Mouse (Mus musculus) cerebellum, adult 2 months (tissue): ENCODE data around the gene Izumo4. TPM values are rescaled to one million over a fixed set of nuclear protein-coding genes. Genes with fewer than 3 reads are reported as not detected.

Experiments used
- DNase-seq, 2 experiments: peaks; one replicate each; pipeline ENCODE4 v3.0.0; 2021
- H3K27ac ChIP-seq: fragments of 200-500 bp; 2 replicates; pipeline ENCODE4 v1.5.1; 2012; ENCODE audit warnings: low read length, control low read depth, inconsistent platforms; ENCODE audit not compliant: insufficient read depth
- H3K27me3 ChIP-seq: fragments of 200-500 bp; 2 replicates; pipeline ENCODE4 v1.6.1; 2012; ENCODE audit warnings: inconsistent platforms, mild to moderate bottlenecking, low read length, moderate library complexity; ENCODE audit not compliant: control insufficient read depth, insufficient read depth
- H3K4me1 ChIP-seq: fragments of 200-500 bp; 2 replicates; pipeline ENCODE4 v1.6.1; 2011; ENCODE audit warnings: low read length; ENCODE audit not compliant: control insufficient read depth, insufficient read depth
- H3K4me3 ChIP-seq: fragments of 200-500 bp; replicated peaks from 2 replicates; pipeline ENCODE3; 2011; ENCODE audit warnings: mild to moderate bottlenecking, low read depth, low read length, control low read depth; ENCODE audit not compliant: insufficient read depth
- CTCF ChIP-seq: fragments of 200-500 bp; IDR thresholded peaks from 2 replicates; pipeline ENCODE4 v1.5.1; 2011; ENCODE audit warnings: low read depth, mild to moderate bottlenecking, control low read depth, low read length, moderate library complexity, borderline replicate concordance; ENCODE audit not compliant: insufficient read depth
- POLR2A ChIP-seq: fragments of 200-500 bp; IDR thresholded peaks from 2 replicates; pipeline ENCODE4 v1.6.1; 2011; ENCODE audit warnings: low read length, control low read depth, borderline replicate concordance; ENCODE audit not compliant: insufficient read depth
- WGBS: fragments of 180-500 bp; shearing (Covaris S2); methylation state at CpG from one replicate; pipeline ENCODE4 v1.1.7; 2018; 5-methylcytosine and 5-hydroxymethylcytosine counted together
- polyA plus RNA-seq: library from polyadenylated mRNA; depleted of rRNA; stranded (reverse); fragments of >200 nt; gene quantifications from 2 replicates; pipeline ENCODE4 v1.2.3, GENCODE M21; 2012; rRNA removed

Gene Izumo4
- 112 and 117 TPM in 2 replicates for polyA plus RNA-seq

- under 1% methylated on average over 59 of the region's 59 CpGs for WGBS
- Histone ChIP-seq H3K27ac (peak within 1 kb of the TSS; percentile 32), H3K4me3 (peak within 1 kb of the TSS; percentile 68), H3K4me1 (peaks cover 28% of the 10 kb centered on the region), H3K27me3 (no peaks in the 10 kb centered on the region)
- peak; percentile 99 to 100 for DNase-seq
- TF ChIP-seq CTCF (no peak), POLR2A (peak; percentile 58; the same call in 1 of the 2 replicates)
These were observed at the start of gene Izumo4, which contains the start of gene Mob3a for GRCm38 (mm10) chr10:80701721-80702535. Gene Izumo4, plus strand, starts transcription at chr10:80702184. Gene Mob3a, minus strand, starts transcription at chr10:80701977.

- 0 out of 2 replicates have a peak overlapping the region, but pooled peaks have one; percentile 22 for H3K27ac ChIP-seq
- DNase-seq = no peak
- WGBS = 21% methylated on average over 6 of the region's 6 CpGs
These were observed 48.7 kb upstream of the Izumo4 start for GRCm38 (mm10) chr10:80653156-80653720.

GRCm38 (mm10) chr10:80654866-80655265, 47.1 kb upstream of the Izumo4 start:
- H3K27me3 ChIP-seq = no peaks in the 10 kb centered on the region
- DNase-seq = no peak
- whole genome bisulfite sequencing = 8% methylated on average over 6 of the region's 6 CpGs
- H3K4me3 ChIP-seq = peak overlapping the region; percentile 2
- TF ChIP-seq POLR2A (no peak), CTCF (no peak)
- H3K4me1 ChIP-seq = peaks cover 32% of the 10 kb centered on the region
- no peak overlapping the region for H3K27ac ChIP-seq

More at GRCm38 (mm10) chr10:80653156-80653720, 48.7 kb upstream of the Izumo4 start:
- peaks cover 43% of the 10 kb centered on the region for H3K4me1 ChIP-seq
- H3K27me3 ChIP-seq = no peaks in the 10 kb centered on the region
- TF ChIP-seq POLR2A = no peak
- no peak for TF ChIP-seq CTCF
- H3K4me3 ChIP-seq = no peak overlapping the region

GRCm38 (mm10) chr10:80655406-80656129, 46.4 kb upstream of the Izumo4 start:
- 2% methylated on average over 12 of the region's 12 CpGs for WGBS
- no peak for TF ChIP-seq POLR2A
- Histone ChIP-seq H3K4me3 (peak overlapping the region; percentile 58), H3K27ac (peak overlapping the region; percentile 31; the same call in 1 of the 2 replicates), H3K4me1 (peaks cover 25% of the 10 kb centered on the region), H3K27me3 (no peaks in the 10 kb centered on the region)
- DNase-seq = peak in 1 of 2 experiments; percentile 25

GRCm38 (mm10) chr10:80656130-80656862, 45.7 kb upstream of the Izumo4 start:
- no peaks in the 10 kb centered on the region for H3K27me3 ChIP-seq
- TF ChIP-seq POLR2A (peak; percentile 35; the same call in 1 of the 2 replicates), CTCF (no peak)
- peaks cover 19% of the 10 kb centered on the region for H3K4me1 ChIP-seq
- H3K4me3 ChIP-seq = peak overlapping the region; percentile 74
- H3K27ac ChIP-seq = peak overlapping the region; percentile 60
- WGBS = 1% methylated on average over 68 of the region's 72 CpGs
- peak; percentile 95 to 97 for DNase-seq

GRCm38 (mm10) chr10:80656863-80657623, 44.9 kb upstream of the Izumo4 start, which contains the start of gene Btbd2:
Gene Btbd2, minus strand, starts transcription at chr10:80657071.
- H3K4me3 ChIP-seq = peak within 1 kb of the TSS; percentile 74

More at GRCm38 (mm10) chr10:80656863-80657623, 44.9 kb upstream of the Izumo4 start, which contains the start of gene Btbd2:
- Histone ChIP-seq H3K4me1 (peaks cover 18% of the 10 kb centered on the region), H3K27ac (peak within 1 kb of the TSS; percentile 60), H3K27me3 (no peaks in the 10 kb centered on the region)
- 23% methylated on average over 15 of the region's 15 CpGs for WGBS
- no peak for DNase-seq
- TF ChIP-seq CTCF = no peak
- TF ChIP-seq POLR2A = no peak
